Mouse (Mus musculus): ENCODE results near the gene Mical3. TPM values are rescaled to one million over a fixed set of nuclear protein-coding genes. Genes with fewer than 3 reads are reported as not detected.

Mical3 gene
- total RNA-seq (2023): 28.2 to 34.2 TPM (median 30.1 TPM) in 4 replicates

GRCm38 (mm10) chr6:121130773-121131172, at the start of gene Mical3:
Gene Mical3 (minus strand): TSS chr6:121130999.

GRCm38 (mm10) chr6:120916074-120916971, 214.5 kb downstream of the Mical3 start, which contains the start of gene Bid:
Gene Bid (minus strand): TSS chr6:120916853.

Other genes with a start within 250 kb of the Mical3 start
- 49.3 to 53.5 TPM (median 50.8 TPM) in 4 replicates for gene Bid, start 214.1 kb downstream of the Mical3 start, total RNA-seq (2023)
- gene Pex26, start 52.7 kb upstream of the Mical3 start, total RNA-seq (2023): 6.9 to 10.9 TPM (median 7.9 TPM) in 4 replicates
- not detected in 4 replicates for gene Tuba8, start 79.7 kb upstream of the Mical3 start, total RNA-seq (2023)
- gene Usp18, start 114.9 kb upstream of the Mical3 start, total RNA-seq (2023): 4.5 to 5.6 TPM (median 5.2 TPM) in 4 replicates
- 0.26 to 0.41 TPM in 2 of 4 replicates, not detected in the others for gene Slc6a13, start 169.2 kb upstream of the Mical3 start, total RNA-seq (2023)
- 0.69 TPM in 1 of 4 replicates, not detected in the others for gene Slc6a12, start 212.1 kb upstream of the Mical3 start, total RNA-seq (2023)

All from B cell, adult 62 days (primary cell).